Mouse (Mus musculus) ovary, postnatal 14 days (tissue): ENCODE measurements around the gene Pdss2.
"Not testable (repeated sequence)": the region's sequence is repeated elsewhere in the genome, so short reads cannot be mapped to it uniquely, and the experiment has no call there.

Experiments used
- DNase-seq: peaks from one replicate; pipeline ENCODE4 v3.0.0; 2022; ENCODE audit warnings: low spot score

Pdss2 gene

DNA sequence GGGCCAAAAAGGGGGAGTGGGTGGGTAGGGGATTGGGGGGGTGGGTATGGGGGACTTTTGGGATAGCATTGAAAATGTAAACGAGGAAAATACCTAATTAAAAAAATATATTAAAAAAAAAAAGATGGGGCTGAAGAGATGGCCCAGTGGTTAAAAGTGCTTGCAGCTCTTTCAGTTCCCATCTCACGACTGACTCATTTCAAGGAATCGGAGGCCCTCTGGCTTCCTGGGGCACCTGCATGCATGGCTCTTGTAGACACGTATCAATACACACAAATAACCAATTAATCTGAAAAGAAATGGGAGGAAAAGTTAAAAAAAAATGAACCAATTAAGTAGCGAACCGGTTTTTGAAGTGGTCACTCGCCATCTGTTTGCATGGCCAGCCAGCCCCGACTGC is 155.5 kb downstream of the Pdss2 start:
- no peak for DNase-seq

DNA sequence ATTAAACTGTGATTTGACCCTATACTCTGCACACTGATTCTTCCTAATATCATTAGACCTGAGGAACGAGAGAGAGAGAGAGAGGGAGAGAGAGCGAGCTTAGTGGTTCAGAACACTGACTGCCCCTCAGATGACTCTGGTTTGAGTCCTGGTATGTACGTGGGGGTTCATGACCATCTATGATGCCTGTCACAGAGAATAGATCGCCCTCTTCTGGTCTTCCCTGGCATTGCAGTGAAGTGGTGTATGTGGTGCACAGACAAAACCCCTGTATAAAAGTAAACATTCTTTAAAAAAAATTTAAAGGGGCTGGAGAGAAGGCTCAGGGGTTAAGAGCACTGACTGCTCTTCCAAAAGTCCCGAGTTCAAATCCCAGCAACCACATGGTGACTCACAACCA is 157.0 kb downstream of the Pdss2 start:
- peak; percentile 31 for DNase-seq

DNA sequence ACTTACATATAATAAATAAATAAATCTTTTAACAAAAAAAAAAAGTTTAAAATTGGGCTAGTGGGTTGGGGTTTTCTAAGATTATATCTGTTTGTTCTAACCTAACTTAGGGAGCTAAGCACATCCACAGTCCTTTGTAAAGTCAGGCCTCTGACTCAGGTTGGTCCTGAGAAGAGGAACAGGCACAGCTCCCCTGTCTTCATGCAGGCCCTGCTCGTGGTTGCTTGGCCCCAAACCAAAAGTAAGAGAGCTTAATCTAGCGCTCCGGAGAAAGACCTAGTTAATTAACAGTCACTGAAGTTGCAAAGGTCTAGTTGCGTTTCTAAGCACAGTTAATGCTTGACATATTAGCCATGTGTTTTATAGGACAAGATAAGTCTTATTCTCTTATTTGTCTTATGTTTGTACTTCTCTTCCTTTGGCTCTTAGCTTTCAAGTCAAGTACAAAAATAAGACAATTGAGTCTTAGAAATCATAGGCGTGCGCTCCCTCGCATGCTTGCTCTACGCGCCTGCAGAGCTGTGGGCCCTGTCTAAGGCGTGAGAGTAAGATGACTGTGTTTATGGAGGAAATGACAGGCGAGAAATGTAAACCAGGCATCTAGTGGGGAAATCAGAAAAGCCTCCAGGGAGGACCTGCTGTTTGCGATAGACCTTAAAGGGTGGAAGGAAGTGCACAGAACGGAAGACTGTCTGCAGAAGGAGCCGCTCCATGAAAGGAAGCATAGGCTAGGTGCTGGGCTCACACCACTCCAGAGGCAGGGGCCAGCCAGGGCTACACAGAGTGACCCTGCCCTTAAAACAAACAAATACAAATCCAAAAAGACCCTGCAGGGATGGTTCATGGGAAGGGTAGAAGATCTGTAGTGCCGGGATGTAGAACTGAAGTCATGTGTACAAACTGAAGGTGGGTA is 157.7 kb downstream of the Pdss2 start:
- no peak for DNase-seq

DNA sequence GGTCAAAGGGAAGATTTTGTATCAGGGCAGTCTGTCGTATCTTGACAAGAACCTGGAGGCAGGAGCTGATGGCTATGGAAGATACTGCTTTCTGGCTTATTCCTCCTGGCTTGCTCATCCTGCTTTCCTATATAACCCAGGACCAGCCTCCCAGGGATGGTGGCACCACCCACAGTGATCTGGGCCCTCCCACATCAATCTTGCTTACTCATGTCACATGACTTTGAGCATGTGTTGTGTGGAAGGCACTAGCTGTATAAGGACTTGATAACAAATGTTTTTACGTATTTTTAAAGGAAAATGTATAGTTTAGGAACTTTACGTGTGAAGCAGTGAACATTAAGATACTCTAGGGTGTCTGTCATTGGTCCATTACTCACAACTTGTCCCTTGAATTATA is 161.4 kb downstream of the Pdss2 start:
- DNase-seq = no peak

DNA sequence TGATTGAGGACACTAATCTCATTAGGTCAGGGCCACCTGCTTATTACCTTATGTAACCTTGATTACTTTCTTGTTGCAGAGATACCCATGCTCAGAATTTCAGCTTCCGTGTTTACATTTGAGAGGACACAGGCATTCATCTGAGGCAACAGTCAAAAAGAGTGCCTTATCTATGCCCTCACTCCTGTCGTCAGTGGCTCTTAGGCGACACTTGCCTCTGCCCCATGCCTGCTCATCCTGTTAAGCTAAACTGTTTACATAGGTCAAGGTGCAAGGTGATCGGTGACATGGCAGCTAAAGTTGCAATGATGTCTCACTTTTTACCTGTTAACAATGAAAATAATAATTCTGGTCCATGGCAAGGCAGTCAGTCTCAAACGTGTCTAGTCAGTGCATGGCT is 163.3 kb downstream of the Pdss2 start:
- DNase-seq = no peak

DNA sequence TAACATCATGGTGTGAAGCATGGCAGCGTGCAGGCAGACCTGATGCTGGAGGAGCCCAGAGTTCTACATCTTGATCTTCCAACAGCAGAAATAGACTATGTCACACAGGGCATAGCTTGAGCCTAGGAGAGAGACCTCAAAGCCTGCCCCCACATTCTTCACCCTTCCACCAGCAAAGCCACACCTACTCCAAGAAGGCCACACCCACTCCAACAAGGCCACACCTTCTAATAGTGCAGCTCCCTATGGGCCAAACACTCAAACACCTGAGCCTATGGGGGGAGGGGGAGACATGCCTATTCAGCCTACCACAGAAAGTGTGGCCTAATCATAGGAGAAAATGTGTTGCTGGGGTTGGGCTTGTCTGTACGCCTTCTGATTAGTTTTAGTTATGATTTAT is 171.6 kb downstream of the Pdss2 start:
- no peak for DNase-seq

DNA sequence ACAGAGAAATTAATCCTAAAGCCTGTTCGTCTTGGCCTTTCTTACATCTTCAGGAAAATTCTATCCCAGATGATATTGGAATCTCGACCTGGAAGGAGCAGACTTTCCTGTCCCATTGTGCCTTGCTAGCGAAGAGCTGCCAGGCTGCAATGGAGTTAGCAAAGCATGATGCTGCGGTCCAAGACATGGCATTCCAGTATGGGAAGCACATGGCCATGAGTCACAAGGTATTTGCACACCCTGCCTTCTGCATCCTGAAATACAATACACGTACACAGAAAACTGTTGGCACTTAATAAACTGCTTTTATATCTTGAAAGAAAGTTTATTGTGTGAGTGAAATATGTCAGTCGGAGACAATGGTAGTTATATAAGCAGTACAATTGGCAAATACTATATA is 172.5 kb downstream of the Pdss2 start:
- no peak for DNase-seq

DNA sequence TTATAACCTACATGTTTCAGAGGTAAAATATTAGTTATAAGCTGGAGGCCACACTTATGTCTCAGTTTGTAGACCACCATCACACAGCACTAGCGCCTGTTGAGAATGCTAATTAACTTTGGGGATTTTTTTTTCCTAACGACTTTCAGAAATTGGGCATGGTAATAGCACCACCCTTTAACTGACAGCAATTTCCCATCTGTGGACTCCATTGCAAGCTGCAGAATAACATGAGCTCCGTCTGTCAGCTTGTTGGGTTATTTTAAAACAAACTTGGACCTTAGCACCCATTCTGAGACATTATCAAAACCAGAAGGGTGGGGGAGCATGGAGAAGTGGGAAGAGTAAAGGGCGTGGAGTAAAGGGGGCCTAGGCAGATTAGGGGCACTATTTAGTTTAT is 174.5 kb downstream of the Pdss2 start:
- no peak for DNase-seq

DNA sequence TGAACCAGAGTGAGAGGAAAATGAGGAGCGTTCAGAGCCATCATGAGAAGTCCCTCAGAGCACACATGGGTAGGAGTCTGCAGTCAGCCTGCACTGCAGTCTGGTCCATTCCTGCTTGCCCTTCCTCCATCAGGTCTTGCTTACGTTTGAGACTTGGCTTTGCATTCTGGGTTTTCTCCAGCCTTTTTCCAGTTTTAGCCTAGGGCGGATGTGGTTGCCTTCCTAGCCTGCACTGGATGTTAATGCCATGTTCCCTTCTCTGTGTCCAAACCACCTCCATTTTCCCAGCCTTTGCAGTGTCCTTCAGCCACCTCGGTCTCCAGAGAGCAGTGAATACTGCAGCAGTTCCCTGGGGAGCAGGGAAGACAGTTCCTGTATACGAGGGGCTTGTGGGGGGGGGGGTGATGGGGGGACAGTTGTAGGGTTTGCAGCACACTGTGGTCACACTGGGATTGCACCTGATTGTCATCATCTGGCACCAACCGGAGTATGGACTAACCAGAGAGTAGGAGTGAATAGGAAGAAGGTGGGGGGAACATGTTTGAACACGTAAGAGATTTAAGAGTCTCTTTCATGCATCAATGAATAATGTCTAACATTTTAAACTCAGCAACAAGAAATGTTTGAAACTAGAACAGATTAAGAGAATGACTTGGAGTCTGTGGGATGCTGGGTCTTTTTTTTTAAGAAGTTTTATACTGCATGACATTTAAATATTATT is 178.5 kb downstream of the Pdss2 start:
- no peak for DNase-seq

DNA sequence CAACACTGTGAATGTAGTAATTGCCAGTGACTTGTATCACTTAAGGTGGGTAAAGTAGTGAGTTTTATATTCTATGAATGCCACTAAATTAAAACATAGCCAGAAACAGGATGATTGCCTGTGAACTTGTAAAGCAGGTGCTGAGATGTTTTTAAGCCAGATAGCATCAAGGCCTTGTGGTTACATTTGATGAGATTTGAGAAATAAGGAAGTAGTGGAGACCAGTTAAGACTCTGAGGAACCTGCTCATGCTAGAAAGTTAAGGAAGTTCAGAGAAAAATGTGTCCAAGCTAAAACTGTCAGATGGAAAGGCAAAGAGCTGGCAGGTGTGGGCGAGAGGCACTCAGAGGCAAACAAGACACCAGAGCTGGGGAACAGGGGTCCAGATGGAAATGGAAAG is 184.8 kb downstream of the Pdss2 start:
- no peak for DNase-seq

DNA sequence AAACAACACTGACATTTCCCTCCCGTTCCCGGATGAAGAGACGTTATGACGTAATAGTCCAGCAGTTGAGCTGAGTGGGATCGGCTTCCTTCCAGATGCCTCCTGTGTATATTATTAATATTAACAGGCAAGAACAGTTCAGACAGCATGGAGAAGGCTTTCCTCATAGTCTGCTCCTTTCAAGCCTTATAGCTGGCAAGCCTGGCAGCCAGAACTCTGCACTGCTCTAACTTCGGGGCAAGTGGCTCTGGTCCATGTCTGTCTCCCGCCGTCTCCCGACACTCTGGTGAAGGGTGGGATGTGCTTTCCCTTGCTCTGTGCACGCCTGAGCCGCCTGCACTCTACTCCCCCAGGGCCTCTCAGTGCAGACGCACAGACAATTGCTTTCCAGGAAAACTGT is 185.6 kb downstream of the Pdss2 start:
- DNase-seq = no peak

DNA sequence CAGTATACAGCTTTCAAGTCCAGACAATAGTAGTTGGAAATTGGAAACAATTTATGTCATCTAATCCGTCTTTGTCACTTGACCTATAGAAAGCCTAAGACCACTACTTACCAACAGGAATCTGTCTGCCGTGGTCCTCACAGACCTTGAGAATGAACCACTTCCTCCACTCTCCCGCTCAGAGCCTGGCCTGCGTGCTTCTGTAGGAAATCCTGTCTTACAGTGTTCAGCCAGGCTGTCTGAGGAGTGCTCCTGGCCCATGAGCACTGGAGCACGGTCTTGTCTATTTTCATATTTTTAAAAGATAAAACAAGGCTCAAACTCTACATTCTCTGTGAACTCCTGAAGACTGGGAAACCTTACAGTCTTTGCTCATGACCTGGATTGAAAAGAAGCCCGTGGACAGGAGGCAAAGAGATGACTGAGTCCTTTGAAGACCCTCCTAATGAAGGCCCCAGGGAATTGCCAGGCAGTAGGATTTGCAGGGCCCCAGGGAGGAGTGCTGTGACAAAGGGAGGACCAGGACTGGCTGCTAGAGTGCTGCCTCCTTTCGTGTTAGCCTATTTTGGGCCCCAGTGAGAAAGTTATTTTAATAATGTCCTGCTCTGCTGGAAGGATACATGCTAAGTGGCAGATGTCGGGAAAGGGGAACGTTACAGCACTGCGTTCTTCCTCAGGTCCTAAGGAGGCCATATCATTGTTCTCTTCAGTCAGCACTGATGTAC is 188.4 kb downstream of the Pdss2 start:
- no peak for DNase-seq

DNA sequence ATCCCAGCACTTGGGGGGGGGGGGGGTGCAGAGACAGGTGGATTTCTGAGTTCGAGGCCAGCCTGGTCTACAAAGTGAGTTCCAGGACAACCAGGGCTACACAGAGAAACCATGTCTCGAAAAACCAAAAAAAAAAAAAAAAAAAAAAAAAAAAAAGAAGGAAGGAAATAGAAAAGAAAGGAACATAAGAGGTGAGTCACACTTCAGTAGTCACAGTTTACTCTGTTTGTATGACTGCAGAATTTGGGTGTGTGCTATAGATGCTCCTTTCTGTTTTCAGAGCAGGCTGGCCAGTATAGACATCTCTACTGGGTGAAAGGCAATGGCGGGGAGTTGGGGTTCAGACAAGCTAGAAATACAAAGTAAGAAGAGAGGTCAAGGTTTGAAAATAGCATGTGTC is 189.9 kb downstream of the Pdss2 start:
- DNase-seq = not testable (repeated sequence)

DNA sequence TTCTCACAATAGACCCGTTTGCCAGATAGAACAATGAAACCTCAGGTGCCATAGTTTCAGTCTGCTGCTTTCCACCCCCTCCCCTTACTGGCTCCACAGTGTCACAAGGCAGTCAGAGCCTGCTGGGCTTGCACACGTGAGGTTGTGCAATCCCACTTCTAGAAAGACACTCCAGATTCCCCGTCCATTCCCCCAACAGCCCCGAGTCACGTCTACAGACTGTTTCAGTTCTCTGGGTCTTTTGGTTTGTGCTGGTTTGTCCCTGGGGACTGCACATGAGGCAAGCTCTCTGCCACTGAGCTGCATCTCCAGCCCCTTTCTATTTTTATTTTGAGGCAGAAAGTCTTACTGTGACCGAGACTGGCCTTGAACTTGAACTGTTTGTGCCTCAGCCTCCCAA is 196.1 kb downstream of the Pdss2 start:
- no peak for DNase-seq

DNA sequence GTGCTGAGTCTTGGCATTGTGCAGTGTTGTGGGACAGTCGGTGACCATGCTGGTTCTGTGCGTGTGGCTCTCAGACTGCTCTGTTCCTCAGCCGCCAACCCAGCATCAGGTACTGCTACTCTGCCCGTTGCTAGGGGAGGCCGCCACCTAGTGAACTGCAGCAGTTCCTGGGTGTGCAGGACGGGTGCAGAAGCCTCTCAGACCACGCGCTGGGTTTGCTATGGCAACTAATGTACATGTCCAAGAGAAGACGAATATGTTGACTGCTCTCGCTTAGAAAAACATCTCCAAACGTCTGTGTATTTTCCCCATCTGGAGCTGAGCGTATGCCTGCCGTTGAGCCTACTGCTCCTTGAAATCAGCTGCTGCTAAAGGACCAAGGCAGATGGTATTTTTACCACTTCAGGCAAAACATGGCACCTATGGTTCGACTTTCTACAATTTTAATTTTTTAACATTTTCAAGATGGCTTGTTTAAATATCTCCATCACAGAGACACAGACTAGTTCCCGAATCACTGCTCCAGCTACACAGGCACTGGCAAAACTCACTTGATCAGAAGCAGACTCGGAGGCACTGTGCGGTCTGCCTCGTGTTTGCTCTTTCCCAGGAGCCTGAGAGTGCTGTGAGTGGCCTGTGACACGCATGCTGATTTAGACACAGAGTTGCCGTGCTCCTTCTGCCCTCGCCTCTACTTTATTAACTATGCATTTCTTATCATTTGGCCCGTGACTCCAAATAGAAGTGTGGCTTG is 199.6 kb downstream of the Pdss2 start:
- no peak for DNase-seq

DNA sequence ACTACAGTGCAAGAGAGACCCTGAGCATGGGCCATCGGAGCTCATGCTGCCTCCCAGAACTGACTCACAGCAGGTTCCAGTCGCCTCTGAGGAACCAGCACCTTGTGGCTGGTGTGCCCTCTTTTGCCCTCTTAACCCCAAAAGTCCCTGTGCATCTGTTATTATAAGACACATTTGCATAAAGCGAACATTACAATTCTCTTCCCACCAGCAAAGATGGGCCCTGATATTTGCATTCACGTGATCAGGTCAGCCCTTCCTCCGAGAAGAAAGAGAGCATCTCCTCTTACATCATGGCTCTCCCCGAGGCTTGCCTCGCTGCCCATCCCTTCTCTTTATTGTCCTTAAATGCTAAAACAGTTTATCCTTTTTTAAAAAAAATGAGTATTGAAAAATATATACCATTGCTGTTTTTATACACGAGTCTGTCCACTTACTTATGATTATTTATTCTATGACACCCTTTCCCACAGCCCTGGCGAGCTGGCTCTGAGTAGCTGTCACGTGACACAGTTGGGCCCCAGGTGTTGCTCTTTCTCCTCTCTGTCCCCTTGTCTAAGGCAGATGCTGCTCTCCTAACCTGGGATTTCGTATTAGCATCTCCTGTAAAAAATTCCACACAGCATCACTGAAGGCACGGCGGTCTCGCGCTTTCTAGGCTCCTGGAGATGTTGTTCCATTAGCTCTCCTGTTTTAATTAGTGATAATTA is 200.9 kb downstream of the Pdss2 start:
- no peak for DNase-seq

DNA sequence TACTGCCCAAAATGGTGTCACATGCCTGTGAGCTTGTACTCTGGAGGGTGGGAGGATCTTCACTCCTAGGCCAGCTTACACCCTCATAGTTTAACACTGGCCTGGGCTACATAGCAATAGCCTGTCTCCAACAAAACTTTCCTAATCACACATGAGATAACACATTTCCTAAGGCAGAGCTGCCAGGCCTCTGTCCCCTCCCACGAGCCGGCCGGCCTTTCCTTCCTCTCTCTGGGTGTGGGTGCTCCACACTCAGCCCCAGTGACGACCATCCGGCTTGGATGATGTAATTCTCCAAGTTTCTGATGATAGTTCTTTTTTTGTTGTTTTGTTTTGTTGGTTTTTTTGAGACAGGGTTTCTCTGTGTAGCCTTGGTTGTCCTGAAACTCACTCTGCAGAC is 203.3 kb downstream of the Pdss2 start:
- no peak for DNase-seq

DNA sequence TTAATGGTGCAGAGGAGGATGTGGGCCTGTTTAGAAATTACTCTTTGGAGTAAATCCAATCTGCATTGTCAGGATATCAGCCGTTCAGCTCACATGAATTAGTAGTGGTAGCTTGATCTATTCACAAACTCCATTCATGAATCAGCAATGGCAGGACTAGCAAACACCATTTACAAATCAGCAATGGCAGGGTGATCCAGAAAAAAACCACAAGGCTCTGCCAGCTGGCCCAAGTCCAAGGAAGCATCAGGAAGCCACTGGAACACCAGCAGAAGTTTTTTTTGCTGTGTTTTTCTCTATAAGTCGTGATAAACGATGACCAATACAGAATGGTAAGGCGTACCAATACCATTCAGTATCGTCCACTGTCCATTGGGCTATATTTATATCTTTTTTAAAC is 209.3 kb downstream of the Pdss2 start:
- DNase-seq = no peak

DNA sequence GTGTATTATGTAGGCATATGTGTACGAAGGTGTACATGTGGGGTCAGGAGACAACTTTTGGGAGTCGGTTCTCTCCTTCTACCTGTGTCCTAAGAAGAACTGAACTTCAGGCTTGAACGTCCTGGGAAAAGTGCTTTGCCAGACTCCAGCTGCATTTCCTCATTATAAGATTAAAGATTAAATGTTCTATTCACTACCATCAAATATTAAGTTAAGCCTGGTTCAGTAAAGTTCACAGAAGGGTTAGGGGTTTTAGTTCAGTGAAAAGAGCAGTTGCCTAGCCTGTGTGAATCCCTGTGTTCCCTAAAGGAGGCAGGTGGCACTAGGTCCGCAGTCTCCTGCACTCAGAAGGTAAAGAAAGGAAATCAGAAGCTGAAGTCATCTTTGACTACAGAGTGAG is 213.0 kb downstream of the Pdss2 start:
- DNase-seq = no peak

DNA sequence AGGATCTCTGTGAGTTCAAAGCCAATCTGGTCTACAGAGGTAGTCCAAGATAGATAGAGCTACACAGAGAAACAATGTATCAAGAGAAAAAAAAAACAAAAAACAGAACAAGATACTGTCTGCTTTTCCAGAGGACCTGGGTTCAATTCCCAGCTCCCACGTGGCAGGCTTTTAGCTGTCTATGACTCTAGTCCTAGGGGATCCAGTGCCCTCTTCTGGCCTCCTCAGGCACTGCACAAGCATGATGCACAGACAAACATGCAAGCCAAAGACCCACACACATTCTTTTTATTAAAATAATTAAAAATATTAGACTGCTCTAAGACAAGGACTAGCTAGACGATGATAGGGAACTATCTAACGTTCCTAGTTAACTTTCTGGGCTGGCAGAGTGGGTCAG is 214.5 kb downstream of the Pdss2 start:
- DNase-seq = no peak

DNA sequence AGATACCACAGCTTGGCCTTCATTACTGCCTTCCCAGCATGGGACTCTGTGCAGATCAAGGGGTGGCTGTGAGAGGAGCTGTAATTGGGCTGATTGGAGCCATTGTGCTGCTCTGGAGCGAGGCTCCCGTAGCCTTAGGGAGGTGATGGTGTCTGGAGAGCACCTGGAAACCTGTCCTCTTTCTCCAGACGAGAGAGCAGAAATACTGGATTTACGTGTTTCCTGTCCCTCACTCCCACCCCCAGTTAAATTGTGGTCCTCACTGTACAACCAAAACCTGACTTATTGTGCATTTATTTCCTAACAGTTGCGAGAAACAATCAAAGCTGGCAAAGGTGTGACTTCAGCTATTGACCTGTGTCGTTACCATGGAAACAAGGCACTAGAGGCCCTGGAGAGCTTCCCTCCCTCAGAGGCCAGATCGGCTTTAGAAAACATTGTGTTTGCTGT is 218.2 kb downstream of the Pdss2 start:
- no peak for DNase-seq
